Mouse (Mus musculus) heart, postnatal 0 days (tissue): ENCODE results near the gene Hpn. TPM values are rescaled to one million over a fixed set of nuclear protein-coding genes. Genes with fewer than 3 reads are reported as not detected.

Experiments used
- ATAC-seq: fragments of 200-750 bp; cut with Nextera tagmentation; 2 replicates; pipeline ENCODE4 v1.8.0; 2017; ENCODE audit warnings: low read depth, moderate number of reproducible peaks, moderate library complexity; ENCODE audit not compliant: insufficient read depth
- DNase-seq: peaks from one replicate; pipeline ENCODE4 v3.0.0-alpha.2; 2016; ENCODE audit warnings: low spot score
- H3K27ac ChIP-seq: fragments of 300-500 bp; sonication (generic); 2 replicates; pipeline ENCODE4 v1.5.1; 2014; ENCODE audit warnings: low read depth, mild to moderate bottlenecking
- H3K27me3 ChIP-seq: fragments of 300-500 bp; sonication (generic); 2 replicates; pipeline ENCODE4 v1.6.1; 2014; ENCODE audit warnings: low read length, mixed read lengths; ENCODE audit not compliant: control insufficient read depth, insufficient read depth
- H3K36me3 ChIP-seq: fragments of 300-500 bp; sonication (generic); replicated peaks from 2 replicates; pipeline ENCODE4 v1.6.1; 2014; ENCODE audit warnings: low read length, mixed read lengths; ENCODE audit not compliant: control insufficient read depth, insufficient read depth
- H3K4me1 ChIP-seq: fragments of 300-500 bp; sonication (generic); 2 replicates; pipeline ENCODE4 v1.6.1; 2014; ENCODE audit warnings: antibody characterized with exemption; ENCODE audit not compliant: control insufficient read depth, insufficient read depth
- H3K4me2 ChIP-seq: fragments of 300-500 bp; sonication (generic); 2 replicates; pipeline ENCODE4 v1.6.1; 2014; ENCODE audit warnings: low read depth, mild to moderate bottlenecking, low read length, moderate library complexity
- H3K4me3 ChIP-seq: fragments of 300-500 bp; sonication (generic); 2 replicates; pipeline ENCODE4 v1.5.1; 2014; ENCODE audit warnings: low read depth, low read length
- H3K9ac ChIP-seq: fragments of 300-500 bp; sonication (generic); replicated peaks from 2 replicates; pipeline ENCODE4 v1.6.1; 2014; ENCODE audit warnings: low read depth, low read length, mixed read lengths
- H3K9me3 ChIP-seq: fragments of 300-500 bp; sonication (generic); replicated peaks from 2 replicates; pipeline ENCODE4 v1.6.1; 2016; ENCODE audit warnings: low read length; ENCODE audit not compliant: control insufficient read depth
- CTCF ChIP-seq: IDR thresholded peaks from 2 replicates; pipeline ENCODE4 v1.5.1; 2016; ENCODE audit warnings: antibody characterized with exemption, control low read depth, low read depth
- EP300 ChIP-seq: IDR thresholded peaks from 2 replicates; pipeline ENCODE4 v1.6.1; 2016; ENCODE audit warnings: antibody characterized with exemption, low read depth
- WGBS: fragments of 180-500 bp; shearing (Covaris S2); extraction: QIAGEN DNeasy Blood & Tissue Kit; methylation state at CpG from one replicate; pipeline ENCODE4 v1.1.7; 2014; 5-methylcytosine and 5-hydroxymethylcytosine counted together
- polyA plus RNA-seq: library from polyadenylated mRNA; unstranded; fragments of >200 nt; fragmentation: Nextera tagmentation; extraction: Ambion mirVana; gene quantifications from 2 replicates; pipeline ENCODE4 v1.2.1, GENCODE M21; 2015
- total RNA-seq: library from RNA; depleted of rRNA; stranded (reverse); fragments of >200 nt; gene quantifications from 2 replicates; pipeline ENCODE4 v1.2.3, GENCODE M21; 2014; ENCODE audit warnings: low replicate concordance

The Hpn gene
- total and polyA plus RNA-seq, 2 experiments from 2014 or later, result 1.7 to 10.5 TPM

- no peaks in the 10 kb centered on the region; the same call in 1 of the 2 replicates for H3K27me3 ChIP-seq
Observed at GRCm38 (mm10) chr7:31089721-31090120, 25.4 kb downstream of the Hpn start.

GRCm38 (mm10) chr7:31088206-31088605 lies 26.9 kb downstream of the Hpn start:
- Histone ChIP-seq H3K9ac (no peak overlapping the region), H3K9me3 (no peaks in the 10 kb centered on the region), H3K4me1 (peaks cover 9% of the 10 kb centered on the region), H3K4me3 (no peak overlapping the region), H3K27me3 (no peaks in the 10 kb centered on the region), H3K27ac (no peak overlapping the region), H3K36me3 (no peaks in the 10 kb centered on the region), H3K4me2 (no peak overlapping the region)
- DNase-seq (no peak), ATAC-seq (no peak)
- TF ChIP-seq EP300, result no peak
- no peak for TF ChIP-seq CTCF
- WGBS, result 55% methylated on average over 3 of the region's 3 CpGs

More at GRCm38 (mm10) chr7:31089721-31090120, 25.4 kb downstream of the Hpn start:
- WGBS, result 72% methylated on average over 2 of the region's 2 CpGs
- H3K4me3 ChIP-seq, result no peak overlapping the region
- peaks cover 9% of the 10 kb centered on the region for H3K4me1 ChIP-seq
- H3K36me3 ChIP-seq, result no peaks in the 10 kb centered on the region
- no peak overlapping the region for H3K4me2 ChIP-seq
- TF ChIP-seq CTCF (no peak), EP300 (no peak)
- no peak overlapping the region for H3K9ac ChIP-seq
- no peaks in the 10 kb centered on the region for H3K9me3 ChIP-seq
- H3K27ac ChIP-seq, result no peak overlapping the region
- ATAC-seq, result no peak
- DNase-seq, result no peak

- Histone ChIP-seq H3K4me1 (peaks cover 9% of the 10 kb centered on the region), H3K36me3 (no peaks in the 10 kb centered on the region), H3K4me3 (no peak overlapping the region), H3K9ac (no peak overlapping the region), H3K27me3 (no peaks in the 10 kb centered on the region), H3K9me3 (no peaks in the 10 kb centered on the region), H3K4me2 (no peak overlapping the region), H3K27ac (no peak overlapping the region)
- DNase-seq (no peak), ATAC-seq (no peak)
- 48% methylated on average over 2 of the region's 2 CpGs for WGBS
- TF ChIP-seq CTCF (no peak), EP300 (no peak)
Observed at GRCm38 (mm10) chr7:31087262-31087661, 27.8 kb downstream of the Hpn start.

- Histone ChIP-seq H3K27ac (no peak overlapping the region), H3K9ac (no peak overlapping the region), H3K4me3 (no peak overlapping the region), H3K9me3 (no peaks in the 10 kb centered on the region), H3K36me3 (no peaks in the 10 kb centered on the region), H3K4me2 (no peak overlapping the region), H3K4me1 (peaks cover 9% of the 10 kb centered on the region), H3K27me3 (no peaks in the 10 kb centered on the region)
- DNase-seq (no peak), ATAC-seq (no peak)
- 84% methylated on average over 9 of the region's 9 CpGs for WGBS
- TF ChIP-seq EP300 (no peak), CTCF (no peak)
Observed at GRCm38 (mm10) chr7:31086175-31086755, 28.8 kb downstream of the Hpn start.

GRCm38 (mm10) chr7:31085171-31085570 lies 29.9 kb downstream of the Hpn start:
- no peak overlapping the region for H3K4me3 ChIP-seq
- no peak for DNase-seq
- 25% methylated on average over 3 of the region's 3 CpGs for WGBS
- H3K36me3 ChIP-seq, result no peaks in the 10 kb centered on the region
- H3K4me1 ChIP-seq, result peaks cover 9% of the 10 kb centered on the region
- no peak overlapping the region for H3K4me2 ChIP-seq
- TF ChIP-seq CTCF (no peak), EP300 (no peak)
- no peak overlapping the region for H3K9ac ChIP-seq
- no peaks in the 10 kb centered on the region for H3K27me3 ChIP-seq
- no peaks in the 10 kb centered on the region for H3K9me3 ChIP-seq
- no peak overlapping the region for H3K27ac ChIP-seq
- no peak for ATAC-seq

GRCm38 (mm10) chr7:31084140-31084539 lies 30.9 kb downstream of the Hpn start:
- no peak for TF ChIP-seq EP300
- no peak for TF ChIP-seq CTCF
- WGBS, result 62% methylated on average over 9 of the region's 9 CpGs
- Histone ChIP-seq H3K4me1 (peaks cover 9% of the 10 kb centered on the region), H3K9me3 (no peaks in the 10 kb centered on the region), H3K27ac (no peak overlapping the region), H3K36me3 (no peaks in the 10 kb centered on the region), H3K27me3 (no peaks in the 10 kb centered on the region), H3K9ac (no peak overlapping the region), H3K4me3 (no peak overlapping the region), H3K4me2 (no peak overlapping the region)
- DNase-seq (no peak), ATAC-seq (no peak)
